Mouse (Mus musculus) CD4-positive, CD25-positive, alpha-beta regulatory T cell, adult 2 months (primary cell): ENCODE data around the gene Otulin.

Source experiments
- DNase-seq: peaks from one replicate; pipeline ENCODE4 v3.0.0-alpha.2; 2012; ENCODE audit warnings: low read depth, low spot score

Otulin gene

GRCm38 (mm10) chr15:27551117-27552114 is 79.1 kb downstream of the Otulin start:
- no peak for DNase-seq

- DNase-seq, result no peak
Measured at GRCm38 (mm10) chr15:27550358-27550992, 80.0 kb downstream of the Otulin start.

DNA sequence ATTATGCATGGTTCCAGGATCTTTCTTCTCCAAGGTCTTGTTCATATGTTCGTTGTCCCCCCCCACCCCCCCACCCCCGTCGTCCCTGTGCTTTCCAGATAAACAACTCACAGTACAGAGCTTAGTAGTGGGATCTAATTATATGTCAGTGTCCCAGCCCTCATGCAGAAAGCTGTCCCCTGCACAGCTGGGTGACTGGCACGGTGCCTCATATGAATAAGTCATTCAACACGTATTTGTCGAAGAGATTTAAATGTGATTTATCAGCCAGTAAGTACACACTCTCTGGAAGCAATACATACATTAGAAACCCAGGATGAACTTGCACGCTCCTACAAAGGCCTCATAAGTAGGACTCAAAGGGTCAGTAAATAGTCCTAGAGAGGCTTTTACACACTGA is 80.6 kb downstream of the Otulin start:
- DNase-seq, result no peak

DNA sequence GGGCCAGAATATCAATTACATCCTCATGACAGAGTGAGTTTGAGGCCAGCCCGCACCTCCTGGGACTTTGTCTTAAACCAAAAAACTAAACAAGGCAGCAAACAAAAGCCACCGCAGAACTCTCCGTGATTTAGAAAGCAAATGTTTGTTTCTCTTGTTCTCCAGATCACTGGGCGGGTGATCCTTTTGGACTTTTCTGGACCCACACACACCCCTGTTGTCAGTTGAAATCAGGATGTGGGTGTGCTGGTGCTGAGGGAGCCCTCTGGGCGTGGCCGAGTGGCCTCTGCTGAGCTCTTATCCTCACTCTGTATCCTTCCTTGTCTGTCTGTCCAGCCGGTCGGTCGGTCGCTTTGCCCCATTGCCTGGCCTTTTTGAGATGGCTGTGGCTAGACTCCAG is 81.4 kb downstream of the Otulin start:
- DNase-seq, result no peak

DNA sequence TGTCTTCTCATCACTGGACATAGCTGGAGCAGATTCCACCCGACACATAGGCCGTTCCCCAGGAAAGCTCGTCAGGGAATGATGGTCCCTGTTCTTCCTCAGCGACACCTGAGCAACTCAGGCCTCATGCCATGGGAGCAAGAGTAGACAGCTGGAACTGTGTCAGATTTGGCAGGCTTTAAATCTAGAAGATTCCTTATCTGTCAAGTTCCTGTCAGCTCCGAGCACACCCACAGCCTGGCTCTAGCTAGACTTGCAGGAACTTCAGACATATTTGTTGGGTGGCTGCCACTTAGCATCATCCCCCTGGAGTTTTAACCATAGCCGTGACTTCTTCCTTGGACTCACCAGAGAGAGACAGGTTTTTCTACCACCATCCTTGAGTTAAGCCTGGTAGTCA is 82.4 kb downstream of the Otulin start:
- no peak for DNase-seq

GRCm38 (mm10) chr15:27545203-27545602 is 85.3 kb downstream of the Otulin start:
- DNase-seq, result no peak

- DNase-seq, result no peak
Measured at GRCm38 (mm10) chr15:27539745-27540144, 90.7 kb downstream of the Otulin start.

DNA sequence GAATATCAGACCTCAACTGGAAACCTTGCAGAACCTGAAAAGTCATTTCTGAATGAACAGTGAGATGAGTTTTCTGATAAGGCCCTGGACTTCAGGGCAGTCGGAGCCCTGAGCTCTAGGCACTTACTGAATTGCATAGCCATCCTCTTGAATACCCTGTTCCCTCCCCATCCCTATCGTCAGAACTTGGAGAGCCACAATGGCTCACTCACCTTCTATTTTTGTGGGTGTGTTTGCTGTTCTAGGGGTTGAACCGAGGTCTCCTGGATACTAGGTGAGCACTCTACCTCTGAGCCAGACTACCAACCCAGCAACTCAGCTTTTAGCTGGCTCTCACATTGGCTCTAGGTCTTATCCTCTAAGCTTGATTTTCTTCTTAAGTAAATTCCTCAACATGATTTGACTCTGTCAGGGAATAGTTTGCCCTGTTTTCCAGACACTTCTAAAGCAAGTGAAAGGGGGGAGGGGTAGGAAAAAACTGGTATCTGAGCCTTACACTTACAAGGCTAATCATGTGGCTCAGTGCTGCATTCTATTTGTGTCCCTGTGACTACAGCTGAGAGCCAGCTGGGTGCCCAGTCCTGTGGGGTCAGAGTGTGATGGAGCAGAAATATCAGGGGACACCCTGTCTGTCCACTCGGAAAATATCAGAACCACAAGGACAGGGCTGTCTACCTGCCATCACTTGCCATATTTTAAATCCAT is 92.8 kb downstream of the Otulin start:
- no peak for DNase-seq

DNA sequence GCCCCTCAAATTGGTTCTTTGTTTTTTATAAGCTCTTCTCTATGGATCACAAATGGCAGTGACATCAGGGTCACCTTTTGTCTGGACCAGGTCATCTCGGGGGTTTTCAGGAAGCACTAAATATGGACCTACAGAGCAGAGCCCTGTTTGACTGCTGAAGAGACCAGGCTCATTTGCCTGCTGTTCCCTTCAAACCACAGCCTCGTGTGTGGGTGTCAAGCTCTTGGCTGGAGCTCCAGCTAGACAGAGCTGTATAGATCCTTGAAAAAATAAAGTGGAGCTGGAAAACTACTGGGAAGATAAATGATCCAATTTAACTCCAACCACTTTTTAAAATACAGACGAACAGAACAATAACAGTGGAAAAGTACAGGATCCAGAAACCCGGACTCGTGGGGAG is 93.7 kb downstream of the Otulin start:
- DNase-seq, result no peak

DNA sequence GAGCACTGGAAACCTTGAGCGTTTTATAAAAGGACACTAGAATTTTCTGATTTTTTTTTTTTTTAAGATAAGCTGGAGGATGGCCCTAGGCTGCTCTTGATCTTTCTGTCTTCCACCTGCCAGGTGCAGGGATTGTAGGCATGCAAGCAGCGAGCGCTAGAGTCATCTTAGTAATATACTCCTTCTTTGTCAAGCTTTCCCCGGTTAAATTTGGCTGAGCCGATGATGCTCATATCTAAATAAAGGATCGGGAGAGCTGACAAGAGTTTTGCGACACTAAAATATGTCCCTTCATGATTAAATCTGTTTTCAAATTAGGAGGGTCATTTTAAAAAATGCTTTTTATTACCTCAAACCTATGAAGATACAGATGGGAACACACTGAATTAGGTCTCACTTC is 94.3 kb downstream of the Otulin start:
- DNase-seq, result no peak

DNA sequence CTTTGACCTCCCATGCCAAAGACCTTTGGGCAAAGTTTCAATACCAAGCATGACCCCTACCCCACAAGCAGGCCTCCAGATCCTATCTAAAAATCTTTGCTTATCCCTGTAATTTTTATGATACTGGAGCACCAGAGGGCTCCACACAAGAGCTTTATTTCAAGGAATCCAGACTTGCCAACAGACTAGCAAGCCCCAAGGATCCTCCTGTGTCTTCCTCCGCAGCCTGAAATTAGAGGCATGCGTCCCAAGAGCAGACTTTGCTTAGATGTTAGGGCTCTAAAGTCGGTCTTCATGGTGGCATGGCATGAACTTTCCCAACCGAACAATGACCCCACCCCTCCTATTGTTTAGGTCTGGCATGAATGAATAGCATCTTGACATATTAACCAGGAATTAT is 94.8 kb downstream of the Otulin start:
- no peak for DNase-seq

GRCm38 (mm10) chr15:27533036-27533435 is 97.5 kb downstream of the Otulin start:
- DNase-seq, result no peak

GRCm38 (mm10) chr15:27530023-27530422 is 100.5 kb downstream of the Otulin start:
- DNase-seq, result no peak

- DNase-seq, result no peak
Measured at GRCm38 (mm10) chr15:27528896-27529295, 101.6 kb downstream of the Otulin start.

DNA sequence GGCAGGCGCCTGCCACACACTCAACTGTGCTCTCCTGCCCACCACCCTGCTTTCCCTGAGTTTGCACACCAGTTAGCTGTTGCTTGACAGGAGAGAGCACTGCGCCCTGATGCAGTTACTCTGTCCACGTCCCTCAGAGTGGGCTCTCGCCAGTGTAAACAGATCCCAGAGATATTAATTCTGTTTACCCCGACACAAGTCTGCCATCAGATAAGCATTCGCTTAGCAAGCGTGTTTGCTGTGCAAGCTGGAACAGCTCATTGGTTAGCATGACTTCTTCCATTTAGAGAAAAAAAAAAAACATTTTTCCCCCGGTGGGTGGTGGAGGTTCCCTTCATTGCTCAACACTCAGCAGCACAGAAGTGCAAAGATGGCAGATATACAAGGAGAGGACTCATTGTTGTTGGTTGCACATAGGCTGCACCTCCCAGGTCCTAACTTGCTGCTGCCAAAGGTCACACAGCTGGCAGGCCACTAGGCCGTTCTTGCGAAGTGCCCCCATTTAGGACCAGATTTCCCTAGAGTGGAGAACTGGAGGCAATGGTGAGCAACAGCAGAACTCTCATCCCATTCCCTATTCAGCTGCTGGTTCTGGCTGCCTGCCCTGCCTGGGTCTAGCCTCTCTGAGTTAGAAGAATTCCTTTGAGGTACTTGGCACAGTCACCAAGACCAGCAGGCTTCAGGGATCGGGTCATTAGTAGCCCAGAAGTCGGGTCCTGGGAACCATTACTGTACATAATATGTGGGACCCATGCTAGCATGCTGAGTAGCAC is 105.1 kb downstream of the Otulin start:
- DNase-seq, result no peak

DNA sequence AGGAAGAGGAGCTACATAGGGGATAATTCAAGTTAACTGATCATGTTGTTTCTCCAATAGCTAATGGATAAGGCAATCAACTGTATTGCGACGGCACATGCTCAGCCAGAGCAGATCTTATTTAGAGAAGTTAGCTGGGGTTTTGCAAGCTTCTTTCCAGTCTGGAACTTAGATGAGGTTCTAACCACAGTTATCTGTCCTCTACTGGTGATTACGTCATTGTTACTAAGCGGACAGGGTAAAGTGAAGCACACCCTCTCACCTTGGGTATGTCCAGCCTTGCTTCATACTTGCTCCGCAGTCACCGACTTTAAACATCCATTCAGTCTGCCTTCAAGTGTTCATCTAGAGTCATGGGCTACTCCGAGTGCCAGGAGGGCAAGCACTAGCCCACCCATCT is 110.6 kb downstream of the Otulin start:
- DNase-seq, result no peak

- peak; percentile 12 for DNase-seq
Measured at GRCm38 (mm10) chr15:27518026-27518425, 112.5 kb downstream of the Otulin start.

DNA sequence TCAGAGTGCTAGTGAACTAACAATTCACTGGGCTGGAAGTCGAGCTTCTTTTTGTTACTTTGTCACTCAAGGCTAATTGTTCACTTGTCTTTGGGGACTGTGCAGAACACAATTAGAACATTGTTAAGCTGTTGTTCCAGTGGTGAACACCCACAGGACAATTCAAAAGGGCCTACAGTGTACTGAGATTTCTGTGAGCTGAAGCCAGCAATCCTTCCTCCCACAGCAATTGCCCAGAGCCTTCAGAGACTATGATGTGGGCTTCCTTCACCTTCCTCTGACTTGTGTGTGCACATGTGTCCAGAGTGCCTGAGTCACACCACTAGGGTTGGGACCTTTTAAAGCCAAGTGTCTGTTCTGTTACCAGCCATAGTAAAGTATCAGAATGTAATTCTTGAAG is 113.6 kb downstream of the Otulin start:
- DNase-seq, result no peak

DNA sequence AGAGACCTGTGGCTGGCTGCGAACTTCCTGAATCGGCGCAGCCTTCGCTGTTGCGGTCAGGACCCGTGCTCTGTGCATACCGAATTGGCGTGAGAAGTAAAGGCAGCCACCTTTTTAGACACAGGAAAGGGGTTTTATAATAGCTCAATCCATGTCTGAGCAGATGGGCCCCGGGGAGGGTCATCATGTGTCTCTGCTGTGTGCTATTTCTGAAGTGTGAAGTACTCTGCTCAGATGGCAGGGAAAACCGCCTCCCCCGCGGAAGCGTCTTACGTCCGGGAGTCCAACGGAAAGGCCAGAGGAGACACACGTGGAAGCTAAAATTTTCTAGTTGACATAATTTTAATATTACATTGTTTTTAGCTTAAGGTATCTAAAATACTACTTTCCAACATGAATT is 121.5 kb downstream of the Otulin start:
- no peak for DNase-seq

- no peak for DNase-seq
Measured at GRCm38 (mm10) chr15:27508169-27508568, 122.3 kb downstream of the Otulin start.

- DNase-seq, result no peak
Measured at GRCm38 (mm10) chr15:27506893-27507596, 123.4 kb downstream of the Otulin start.
